26 mouse cellular contexts compared by ENCODE assay signal in genomic region chr6:78788972-78789371, GRCm38 (mm10).
"Had no signal": no experiment of that assay in that cellular context is flagged by ENCODE, and none has a peak within 500 bp of the region (broad histone marks: within the 10 kb centered on the region; RNA-seq: fewer than 3 reads in every experiment).

No protein-coding gene starts in this region.

- H3K27ac ChIP-seq: gastrocnemius, adult 2 months; heart, embryonic 10.5 days; hindbrain, embryonic 10.5 days; hindbrain, embryonic 12.5 days; hindbrain, embryonic 14.5 days; intestine, embryonic 15.5 days; layer of hippocampus, adult 2 months; left cerebral cortex, adult 2 months; limb, embryonic 10.5 days; limb, embryonic 12.5 days; liver, embryonic 13.5 days; liver, embryonic 15.5 days had no signal

- H3K36me3 ChIP-seq: heart, embryonic 10.5 days; heart, embryonic 12.5 days; hindbrain, embryonic 10.5 days; hindbrain, embryonic 12.5 days; intestine, embryonic 15.5 days; limb, embryonic 10.5 days; limb, embryonic 12.5 days; liver, embryonic 13.5 days; liver, embryonic 15.5 days had no signal

- H3K4me1 ChIP-seq: heart, embryonic 10.5 days; heart, embryonic 12.5 days; hindbrain, embryonic 10.5 days; hindbrain, embryonic 12.5 days; intestine, embryonic 15.5 days; limb, embryonic 10.5 days; limb, embryonic 12.5 days; liver, embryonic 13.5 days; liver, embryonic 15.5 days had no signal

- H3K27me3 ChIP-seq: heart, embryonic 12.5 days; hindbrain, embryonic 12.5 days; intestine, embryonic 15.5 days; limb, embryonic 12.5 days; liver, embryonic 13.5 days; liver, embryonic 15.5 days had no signal

- H3K4me2 ChIP-seq: heart, embryonic 12.5 days; hindbrain, embryonic 12.5 days; hindbrain, embryonic 14.5 days; intestine, embryonic 15.5 days; limb, embryonic 12.5 days; liver, embryonic 11.5 days; liver, embryonic 13.5 days; liver, embryonic 15.5 days had no signal

- H3K9ac ChIP-seq: heart, embryonic 12.5 days; hindbrain, embryonic 12.5 days; hindbrain, embryonic 14.5 days; intestine, embryonic 15.5 days; limb, embryonic 12.5 days; liver, embryonic 13.5 days; liver, embryonic 15.5 days had no signal

- H3K9me3 ChIP-seq: heart, embryonic 10.5 days; heart, embryonic 12.5 days; hindbrain, embryonic 10.5 days; hindbrain, embryonic 12.5 days; intestine, embryonic 15.5 days; limb, embryonic 10.5 days; limb, embryonic 12.5 days; liver, embryonic 15.5 days had no signal

- H3K4me3 ChIP-seq: gastrocnemius, adult 2 months; heart, embryonic 10.5 days; heart, embryonic 12.5 days; hindbrain, embryonic 10.5 days; hindbrain, embryonic 12.5 days; intestine, embryonic 15.5 days; layer of hippocampus, adult 2 months; left cerebral cortex, adult 2 months; limb, embryonic 10.5 days; limb, embryonic 12.5 days; liver, embryonic 13.5 days; liver, embryonic 15.5 days had no signal

- DNase-seq: gastrocnemius, adult 2 months; gastrocnemius, postnatal 10 days; gastrocnemius, postnatal 25 days; heart, adult 18-20 months; heart, postnatal 10 days; heart, postnatal 4 days; kidney, adult 8-10 months; kidney, postnatal 14 days; kidney, postnatal 4 days; liver; liver, embryonic 13.5 days had no signal

- ATAC-seq: hindbrain, embryonic 16.5 days; inflammation-experienced regulatory T-cells, adult 6 months; intestine, embryonic 15.5 days; intestine, postnatal 0 days had no signal
